1 mouse cellular context compared by ENCODE assay signal in the genomic region with DNA sequence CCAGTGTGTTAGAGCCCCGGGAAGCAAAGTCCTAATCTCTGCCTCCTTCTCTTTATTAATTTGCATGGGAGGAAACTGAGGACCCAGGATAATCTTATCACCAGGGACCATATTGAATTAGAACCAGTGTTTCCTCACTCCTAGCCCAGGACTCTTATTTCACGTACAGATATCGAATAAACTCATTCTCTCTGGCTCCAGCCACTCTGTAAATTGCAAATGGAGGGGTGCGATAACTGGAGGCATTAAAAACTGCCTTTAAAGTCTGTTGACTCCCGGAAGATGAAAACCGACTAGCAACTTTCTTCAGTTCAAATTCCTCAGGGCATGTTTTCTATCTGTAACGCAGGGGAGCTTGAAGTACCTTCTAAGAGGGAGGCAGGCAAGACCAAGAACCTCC.
TF ChIP-seq lines count a peak whose summit lies in the region.

No protein-coding gene starts in this region.

TF ChIP-seq in MEL, 35 proteins besides CTCF, POLR2A, EP300 and RAD21 (continued from another document):
- TF ChIP-seq MYC (IDR thresholded peaks at IDR 0.05; ENCODE audit: low read depth, low read length): 0 out of 2 replicates have a peak, but pooled peaks have one; percentile 52
- 0 out of 2 replicates have a peak, but pooled peaks have one; percentile 9 for TF ChIP-seq KAT2A (conservative IDR thresholded peaks at IDR 0.05; ENCODE audit: low read depth, low read length)
- TF ChIP-seq POLR2AphosphoS2 (IDR thresholded peaks at IDR 0.05; ENCODE audit: low read length): 0 out of 2 replicates have a peak, but pooled peaks have one; percentile 35
- no peak for TF ChIP-seq MEF2A (IDR thresholded peaks at IDR 0.05; ENCODE audit: extremely low read depth, insufficient replicate concordance, low read depth, low read length, poor library complexity, severe bottlenecking)
- peak; percentile 99 for TF ChIP-seq TCF12 (IDR thresholded peaks at IDR 0.05; ENCODE audit: low read depth, low read length)
- TF ChIP-seq USF2 (IDR thresholded peaks at IDR 0.05; ENCODE audit: borderline replicate concordance in 1 of 2, insufficient read depth in 1 of 2, low read depth in 1 of 2, low read length in 2 of 2): no peak
- TF ChIP-seq TAL1 (IDR thresholded peaks at IDR 0.05; ENCODE audit: low read length): peak; percentile 96
- no peak for TF ChIP-seq NRF1 (IDR thresholded peaks at IDR 0.05; ENCODE audit: insufficient read depth, low read depth, low read length, poor library complexity, severe bottlenecking)
- peak; percentile 59 for TF ChIP-seq MAX (IDR thresholded peaks at IDR 0.05; ENCODE audit: low read length)
- TF ChIP-seq RCOR1 (IDR thresholded peaks at IDR 0.05; ENCODE audit: low read depth, low read length): peak; percentile 100
- peak; percentile 63; the same call in 1 of the 2 replicates for TF ChIP-seq MXI1 (IDR thresholded peaks at IDR 0.05; ENCODE audit: low read depth, low read length)
- TF ChIP-seq GATA1 (IDR thresholded peaks at IDR 0.05; ENCODE audit: low read depth, low read length): peak; percentile 99
- no peak for TF ChIP-seq UBTF (IDR thresholded peaks at IDR 0.05; ENCODE audit: borderline replicate concordance, insufficient read depth, low read depth, low read length)
- TF ChIP-seq JUND (IDR thresholded peaks at IDR 0.05; ENCODE audit: low read depth, low read length): no peak
- peak; percentile 71 for TF ChIP-seq MAZ (IDR thresholded peaks at IDR 0.05; ENCODE audit: low read depth, low read length)
- peak; percentile 61 for TF ChIP-seq HCFC1 (IDR thresholded peaks at IDR 0.05; ENCODE audit: low read depth, low read length)
- no peak for TF ChIP-seq ZKSCAN1 (IDR thresholded peaks at IDR 0.05; ENCODE audit: low read depth, low read length)
- TF ChIP-seq MAFK (IDR thresholded peaks at IDR 0.05; ENCODE audit: borderline replicate concordance, low read depth, low read length): peak; percentile 44; the same call in 1 of the 2 replicates
- peak; percentile 89 for TF ChIP-seq MYB (IDR thresholded peaks at IDR 0.05; ENCODE audit: low read depth, low read length)
- peak; percentile 92 for TF ChIP-seq ETS1 (IDR thresholded peaks at IDR 0.05; ENCODE audit: low read depth, low read length)
- TF ChIP-seq TBP (IDR thresholded peaks at IDR 0.05; ENCODE audit: low read depth, low read length): no peak
TF ChIP-seq in MEL: peak in this region for 18.
